Mouse (Mus musculus): ENCODE data around the gene Spg7. TPM values are rescaled to one million over a fixed set of nuclear protein-coding genes. Genes with fewer than 3 reads are reported as not detected.

The Spg7 gene
- polyA plus RNA-seq (2012; rRNA removed) = 97.8 and 99.0 TPM in 2 replicates

GRCm38 (mm10) chr8:123062721-123063120 lies at the start of gene Spg7:
Spg7 (plus strand) TSS chr8:123062942.

GRCm38 (mm10) chr8:123042158-123042973 lies 20.4 kb upstream of the Spg7 start, which contains the start of gene Ankrd11:
Ankrd11 (minus strand) TSS chr8:123042277.

GRCm38 (mm10) chr8:123101735-123102685 lies 39.3 kb downstream of the Spg7 start, which contains the start of gene Rpl13:
Rpl13 (plus strand) TSS chr8:123102350.

GRCm38 (mm10) chr8:123117127-123117731 lies 54.5 kb downstream of the Spg7 start, which contains the start of gene Cpne7:
Cpne7 (plus strand) TSS chr8:123117374.

Other genes starting within 250 kb of the Spg7 start
- gene Cdh15, start 215.0 kb upstream of the Spg7 start, polyA plus RNA-seq (2012; rRNA removed) = 2.0 and 2.7 TPM in 2 replicates
- gene Ankrd11, start 20.7 kb upstream of the Spg7 start, polyA plus RNA-seq (2012; rRNA removed) = 58.0 and 61.5 TPM in 2 replicates
- gene Rpl13, start 39.4 kb downstream of the Spg7 start, polyA plus RNA-seq (2012; rRNA removed) = 1,827 and 1,858 TPM in 2 replicates
- gene Cpne7, start 54.4 kb downstream of the Spg7 start, polyA plus RNA-seq (2012; rRNA removed) = 49.1 and 60.3 TPM in 2 replicates
- gene Sult5a1, start 95.4 kb downstream of the Spg7 start, polyA plus RNA-seq (2012; rRNA removed) = 1.1 and 3.5 TPM in 2 replicates
- 0.08 and 0.66 TPM in 2 replicates for gene Dpep1, start 123.3 kb downstream of the Spg7 start, polyA plus RNA-seq (2012; rRNA removed)
- 157 and 160 TPM in 2 replicates for gene Chmp1a, start 149.8 kb downstream of the Spg7 start, polyA plus RNA-seq (2012; rRNA removed)
- gene Spata33, start 149.9 kb downstream of the Spg7 start, polyA plus RNA-seq (2012; rRNA removed) = 8.2 and 8.8 TPM in 2 replicates
- 128 TPM in 2 replicates for gene Cdk10, start 161.9 kb downstream of the Spg7 start, polyA plus RNA-seq (2012; rRNA removed)
- gene Spata2l, start 173.3 kb downstream of the Spg7 start, polyA plus RNA-seq (2012; rRNA removed) = 8.7 and 8.9 TPM in 2 replicates
- 31.7 and 34.6 TPM in 2 replicates for gene Zfp276, start 191.3 kb downstream of the Spg7 start, polyA plus RNA-seq (2012; rRNA removed)
- 119 and 125 TPM in 2 replicates for gene Vps9d1, start 191.4 kb downstream of the Spg7 start, polyA plus RNA-seq (2012; rRNA removed)

All from central nervous system, embryonic 18 days (tissue).